Mouse (Mus musculus) MEL (cell line): ENCODE results near the gene Eral1. TPM values are rescaled to one million over a fixed set of nuclear protein-coding genes. Genes with fewer than 3 reads are reported as not detected.

ENCODE experiments used
- DNase-seq: peaks from one replicate; pipeline ENCODE4 v3.0.0; 2011; ENCODE audit warnings: low read depth, low spot score
- H3K27ac ChIP-seq: 2 replicates; pipeline ENCODE4 v1.5.1; 2012; ENCODE audit warnings: low read depth, mild to moderate bottlenecking, control low read depth, low read length, moderate library complexity; ENCODE audit not compliant: control insufficient read depth
- H3K27me3 ChIP-seq, 2 experiments: fragments of 150-350 bp in 1 of 2; sonication (generic) in 1 of 2; 2 replicates each; pipeline ENCODE4 v1.6.1; 2012; ENCODE audit warnings: low read length in 2 of 2, mild to moderate bottlenecking in 2 of 2, improper control_type of control experiment in 1 of 2, moderate library complexity in 1 of 2; ENCODE audit not compliant: insufficient read depth in 2 of 2, control insufficient read depth in 1 of 2
- H3K36me3 ChIP-seq, 2 experiments: 2 replicates each; pipeline ENCODE4 v1.6.1; 2012 to 2014; ENCODE audit warnings: low read length in 2 of 2, improper control_type of control experiment in 1 of 2, inconsistent platforms in 1 of 2, mild to moderate bottlenecking in 1 of 2; ENCODE audit not compliant: insufficient read depth in 2 of 2, control insufficient read depth in 1 of 2
- H3K4me1 ChIP-seq, 2 experiments: fragments of 150-350 bp in 1 of 2; sonication (generic) in 1 of 2; 2 replicates each; pipeline ENCODE4 v1.6.1; 2012; ENCODE audit warnings: low read length in 2 of 2, improper control_type of control experiment in 1 of 2, mild to moderate bottlenecking in 1 of 2; ENCODE audit not compliant: insufficient read depth in 2 of 2, control insufficient read depth in 1 of 2
- H3K4me3 ChIP-seq, 2 experiments: fragments of 150-350 bp in 1 of 2; sonication (generic) in 1 of 2; 2 replicates each; pipeline ENCODE4 v1.5.1; 2012; ENCODE audit warnings: low read depth in 2 of 2, low read length in 2 of 2, mild to moderate bottlenecking in 2 of 2, moderate library complexity in 2 of 2, control low read depth in 1 of 2, improper control_type of control experiment in 1 of 2; ENCODE audit not compliant: control insufficient read depth in 1 of 2, insufficient read depth in 1 of 2
- H3K79me2 ChIP-seq: 2 replicates; pipeline ENCODE4 v1.6.1; 2012; ENCODE audit warnings: mild to moderate bottlenecking, low read length, moderate library complexity; ENCODE audit not compliant: control insufficient read depth, poor library complexity, insufficient read depth
- H3K9ac ChIP-seq: 2 replicates; pipeline ENCODE4 v1.6.1; 2012; ENCODE audit warnings: low read depth, mild to moderate bottlenecking, control low read depth, low read length, moderate library complexity; ENCODE audit not compliant: control insufficient read depth, poor library complexity, severe bottlenecking
- H3K9me3 ChIP-seq: fragments of 150-350 bp; sonication (generic); replicated peaks from 2 replicates; pipeline ENCODE4 v1.6.1; 2012; ENCODE audit warnings: mild to moderate bottlenecking, low read length, improper control_type of control experiment, moderate library complexity; ENCODE audit not compliant: insufficient read depth
- E2F4 ChIP-seq: IDR thresholded peaks from 2 replicates; pipeline ENCODE4 v1.6.1; 2011; ENCODE audit warnings: low read depth, low read length, improper control_type of control experiment, borderline replicate concordance
- ELF1 ChIP-seq: IDR thresholded peaks from 2 replicates; pipeline ENCODE4 v1.6.1; 2014; ENCODE audit warnings: low read depth, mild to moderate bottlenecking, inconsistent platforms, low read length, improper control_type of control experiment, moderate library complexity
- EP300 ChIP-seq, 2 experiments: IDR thresholded peaks; 2 replicates each; pipeline ENCODE4 v1.6.1; 2011; ENCODE audit warnings: improper control_type of control experiment in 2 of 2, low read length in 2 of 2, low read depth in 1 of 2, mild to moderate bottlenecking in 1 of 2
- ETS1 ChIP-seq: IDR thresholded peaks from 2 replicates; pipeline ENCODE4 v1.6.1; 2012; ENCODE audit warnings: low read depth, mild to moderate bottlenecking, inconsistent platforms, low read length, improper control_type of control experiment, moderate library complexity
- GABPA ChIP-seq: IDR thresholded peaks from 2 replicates; pipeline ENCODE4 v1.6.1; 2012; ENCODE audit warnings: low read depth, mild to moderate bottlenecking, inconsistent platforms, low read length, improper control_type of control experiment, moderate library complexity
- GATA1 ChIP-seq: IDR thresholded peaks from 2 replicates; pipeline ENCODE4 v1.6.1; 2011; ENCODE audit warnings: low read depth, low read length, improper control_type of control experiment
- MXI1 ChIP-seq: IDR thresholded peaks from 2 replicates; pipeline ENCODE4 v1.6.1; 2011; ENCODE audit warnings: mild to moderate bottlenecking, low read depth, low read length, improper control_type of control experiment
- NRF1 ChIP-seq: IDR thresholded peaks from 2 replicates; pipeline ENCODE4 v1.6.1; 2014; ENCODE audit warnings: low read depth, mild to moderate bottlenecking, inconsistent platforms, low read length, improper control_type of control experiment, moderate library complexity; ENCODE audit not compliant: poor library complexity, insufficient read depth, severe bottlenecking
- POLR2A ChIP-seq, 2 experiments: IDR thresholded peaks; 2 replicates each; pipeline ENCODE4 v1.6.1; 2011 to 2012; ENCODE audit warnings: low read length in 2 of 2, mild to moderate bottlenecking in 2 of 2, control low read depth in 1 of 2, improper control_type of control experiment in 1 of 2, low read depth in 1 of 2, moderate library complexity in 1 of 2; ENCODE audit not compliant: control insufficient read depth in 1 of 2, insufficient read depth in 1 of 2, poor library complexity in 1 of 2
- POLR2AphosphoS2 ChIP-seq: IDR thresholded peaks from 2 replicates; pipeline ENCODE4 v1.6.1; 2011; ENCODE audit warnings: low read length, improper control_type of control experiment
- SIN3A ChIP-seq: IDR thresholded peaks from 2 replicates; pipeline ENCODE4 v1.6.1; 2012; ENCODE audit warnings: low read length, improper control_type of control experiment, inconsistent platforms
- SMC3 ChIP-seq: IDR thresholded peaks from 2 replicates; pipeline ENCODE4 v1.6.1; 2011; ENCODE audit warnings: low read depth, low read length, improper control_type of control experiment
- TBP ChIP-seq: IDR thresholded peaks from 2 replicates; pipeline ENCODE4 v1.8.0; 2011; ENCODE audit warnings: low read depth, low read length, improper control_type of control experiment
- TCF12 ChIP-seq: IDR thresholded peaks from 2 replicates; pipeline ENCODE4 v1.6.1; 2014; ENCODE audit warnings: low read depth, mild to moderate bottlenecking, inconsistent platforms, low read length, improper control_type of control experiment, moderate library complexity
- USF1 ChIP-seq: IDR thresholded peaks from 2 replicates; pipeline ENCODE4 v1.6.1; 2014; ENCODE audit warnings: low read depth, mild to moderate bottlenecking, inconsistent platforms, low read length, improper control_type of control experiment, moderate library complexity
- ZC3H11A ChIP-seq: IDR thresholded peaks from 2 replicates; pipeline ENCODE4 v1.6.1; 2012; ENCODE audit warnings: low read depth, mild to moderate bottlenecking, inconsistent platforms, low read length, improper control_type of control experiment
- ZKSCAN1 ChIP-seq: IDR thresholded peaks from 2 replicates; pipeline ENCODE4 v1.6.1; 2012; ENCODE audit warnings: low read depth, mild to moderate bottlenecking, inconsistent platforms, low read length, improper control_type of control experiment, moderate library complexity
- ZMIZ1 ChIP-seq: IDR thresholded peaks from 2 replicates; pipeline ENCODE4 v1.6.1; 2012; ENCODE audit warnings: low read depth, mild to moderate bottlenecking, inconsistent platforms, low read length, improper control_type of control experiment, moderate library complexity
- ZNF384 ChIP-seq: IDR thresholded peaks from 2 replicates; pipeline ENCODE4 v1.6.1; 2012; ENCODE audit warnings: low read depth, mild to moderate bottlenecking, inconsistent platforms, low read length, improper control_type of control experiment
- polyA plus RNA-seq, 2 experiments: library from polyadenylated mRNA; stranded (reverse) in 1 of 2; unstranded in 1 of 2; fragments of >175 nt in 1 of 2; fragments of >200 nt in 1 of 2; gene quantifications; 2 replicates each; pipeline versions ENCODE4 v1.2.1 to v1.2.4; 2012; ENCODE audit warnings: low replicate concordance in 2 of 2, low read depth in 1 of 2; ENCODE audit not compliant: insufficient read length in 2 of 2, insufficient read depth in 1 of 2, missing spikeins in 1 of 2
- total RNA-seq: library from RNA; depleted of rRNA; stranded (reverse); fragments of 300-350 nt; gene quantifications from 2 replicates; pipeline ENCODE4 v1.2.3, GENCODE M21; 2012

Eral1 gene
- total and polyA plus RNA-seq, 3 experiments: 38.4 to 43.5 TPM; not detected in 1

GRCm38 (mm10) chr11:78073577-78074276 lies 6.5 kb downstream of the Eral1 start:
- peak overlapping the region in 1 of 2 experiments; percentile 45; a peak in 1 of 4 replicates for H3K4me3 ChIP-seq
- H3K36me3 ChIP-seq: peaks cover 15 to 51% of the 10 kb centered on the region in 2 experiments
- peak overlapping the region; percentile 37; the same call in 1 of the 2 replicates for H3K9ac ChIP-seq
- H3K9me3 ChIP-seq: no peaks in the 10 kb centered on the region
- no peak for TF ChIP-seq ZC3H11A
- TF ChIP-seq ETS1: no peak
- no peak for TF ChIP-seq GABPA
- TF ChIP-seq TCF12: no peak
- TF ChIP-seq ZNF384: no peak
- TF ChIP-seq POLR2A (IDR thresholded peaks at IDR 0.05; ENCODE audit: control insufficient read depth in 1 of 2, insufficient read depth in 1 of 2, low read depth in 1 of 2, low read length in 2 of 2, poor library complexity in 1 of 2): no peak
- TF ChIP-seq GATA1: no peak
- H3K27ac ChIP-seq: peak overlapping the region; percentile 34
- H3K4me1 ChIP-seq: peaks cover 18 to 52% of the 10 kb centered on the region in 2 experiments
- DNase-seq: no peak
- peaks cover 6% of the 10 kb centered on the region for H3K79me2 ChIP-seq
- H3K27me3 ChIP-seq: no peaks in the 10 kb centered on the region

GRCm38 (mm10) chr11:78072425-78073130 lies 7.6 kb downstream of the Eral1 start:
- DNase-seq: peak; percentile 77

More at GRCm38 (mm10) chr11:78072425-78073130, 7.6 kb downstream of the Eral1 start:
- H3K4me1 ChIP-seq: peaks cover 18 to 54% of the 10 kb centered on the region in 2 experiments
- TF ChIP-seq EP300 (IDR thresholded peaks at IDR 0.05; ENCODE audit: low read depth in 1 of 2, low read length in 2 of 2) (0 out of 4 replicates have a peak, but pooled peaks of 1 of the 2 experiments have one; percentile 13), MXI1 (0 out of 2 replicates have a peak, but pooled peaks have one; percentile 21), POLR2A (IDR thresholded peaks at IDR 0.05; ENCODE audit: control insufficient read depth in 1 of 2, insufficient read depth in 1 of 2, low read depth in 1 of 2, low read length in 2 of 2, poor library complexity in 1 of 2) (peak in 1 of 2 experiments; percentile 75; a peak in 2 of 4 replicates), ZKSCAN1 (no peak), SIN3A (0 out of 2 replicates have a peak, but pooled peaks have one; percentile 46), NRF1 (no peak), USF1 (no peak), E2F4 (peak; percentile 81), TBP (peak; percentile 63; the same call in 1 of the 2 replicates), POLR2AphosphoS2 (peak; percentile 56; the same call in 1 of the 2 replicates), ZMIZ1 (peak; percentile 49; the same call in 1 of the 2 replicates), SMC3 (no peak), ELF1 (no peak)
- H3K9ac ChIP-seq: peak overlapping the region; percentile 56
- H3K36me3 ChIP-seq: peaks cover 14 to 52% of the 10 kb centered on the region in 2 experiments
- H3K4me3 ChIP-seq: peak overlapping the region; percentile 43 to 45
- peaks cover 4% of the 10 kb centered on the region; the same call in 1 of the 2 replicates for H3K79me2 ChIP-seq
- H3K27me3 ChIP-seq: no peaks in the 10 kb centered on the region
- H3K27ac ChIP-seq: peak overlapping the region; percentile 74
- H3K9me3 ChIP-seq: no peaks in the 10 kb centered on the region
